Mouse (Mus musculus): ENCODE measurements at regions not wholly inside any gene's neighbourhood (a gene's known extent, or its start where the extent isn't known, plus 50 kb on each side); places are given as distances from the start of the nearest gene placed in this dataset.
A peak's percentile ranks its signal among the peaks of the same experiment; 100 is the strongest.

GRCm38 (mm10) chr8:26437571-26437970 lies 318.2 kb downstream of the Gm45692 start:
- ATAC-seq (ENCODE audit: insufficient number of reproducible peaks, low FRiP score, low TSS enrichment): no peak

- no peak for ATAC-seq (ENCODE audit: insufficient number of reproducible peaks, low FRiP score, low TSS enrichment)
These were observed 319.0 kb downstream of the Gm45692 start for GRCm38 (mm10) chr8:26438246-26438862.

GRCm38 (mm10) chr8:26438877-26439276 lies 319.5 kb downstream of the Gm45692 start:
- ATAC-seq (ENCODE audit: insufficient number of reproducible peaks, low FRiP score, low TSS enrichment): no peak

- peak; percentile 80 for ATAC-seq (ENCODE audit: insufficient number of reproducible peaks, low FRiP score, low TSS enrichment)
These were observed 322.1 kb downstream of the Gm45692 start for GRCm38 (mm10) chr8:26441268-26442030.

- ATAC-seq (ENCODE audit: insufficient number of reproducible peaks, low FRiP score, low TSS enrichment): 0 out of 2 replicates have a peak, but pooled peaks have one; percentile 34
These were observed 323.7 kb downstream of the Gm45692 start for GRCm38 (mm10) chr8:26443041-26443440.

- no peak for ATAC-seq (ENCODE audit: insufficient number of reproducible peaks, low FRiP score, low TSS enrichment)
These were observed 324.4 kb downstream of the Gm45692 start for GRCm38 (mm10) chr8:26443735-26444134.

- ATAC-seq (ENCODE audit: insufficient number of reproducible peaks, low FRiP score, low TSS enrichment): no peak
These were observed 326.7 kb downstream of the Gm45692 start for GRCm38 (mm10) chr8:26445991-26446390.

- ATAC-seq (ENCODE audit: insufficient number of reproducible peaks, low FRiP score, low TSS enrichment): no peak
These were observed 328.7 kb downstream of the Gm45692 start for GRCm38 (mm10) chr8:26447886-26448640.

- no peak for ATAC-seq (ENCODE audit: insufficient number of reproducible peaks, low FRiP score, low TSS enrichment)
These were observed 330.0 kb downstream of the Gm45692 start for GRCm38 (mm10) chr8:26449291-26449690.

GRCm38 (mm10) chr8:26450543-26450942 lies 331.2 kb downstream of the Gm45692 start:
- no peak for ATAC-seq (ENCODE audit: insufficient number of reproducible peaks, low FRiP score, low TSS enrichment)

GRCm38 (mm10) chr8:26452976-26453573 lies 333.7 kb downstream of the Gm45692 start:
- ATAC-seq (ENCODE audit: insufficient number of reproducible peaks, low FRiP score, low TSS enrichment): no peak

- ATAC-seq (ENCODE audit: insufficient number of reproducible peaks, low FRiP score, low TSS enrichment): no peak
These were observed 346.0 kb downstream of the Gm45692 start for GRCm38 (mm10) chr8:26465346-26465745.

- no peak for ATAC-seq (ENCODE audit: insufficient number of reproducible peaks, low FRiP score, low TSS enrichment)
These were observed 349.1 kb downstream of the Gm45692 start for GRCm38 (mm10) chr8:26468441-26468840.

GRCm38 (mm10) chr8:26469705-26470104 lies 350.4 kb downstream of the Gm45692 start:
- ATAC-seq (ENCODE audit: insufficient number of reproducible peaks, low FRiP score, low TSS enrichment): no peak

GRCm38 (mm10) chr8:26471811-26472550 lies 352.6 kb downstream of the Gm45692 start:
- no peak for ATAC-seq (ENCODE audit: insufficient number of reproducible peaks, low FRiP score, low TSS enrichment)

GRCm38 (mm10) chr8:26484749-26485148 lies 365.4 kb downstream of the Gm45692 start:
- ATAC-seq (ENCODE audit: insufficient number of reproducible peaks, low FRiP score, low TSS enrichment): no peak

GRCm38 (mm10) chr8:26487866-26488265 lies 368.5 kb downstream of the Gm45692 start:
- no peak for ATAC-seq (ENCODE audit: insufficient number of reproducible peaks, low FRiP score, low TSS enrichment)

GRCm38 (mm10) chr8:26488590-26488989 lies 369.3 kb downstream of the Gm45692 start:
- no peak for ATAC-seq (ENCODE audit: insufficient number of reproducible peaks, low FRiP score, low TSS enrichment)

- no peak for ATAC-seq (ENCODE audit: insufficient number of reproducible peaks, low FRiP score, low TSS enrichment)
These were observed 382.0 kb downstream of the Gm45692 start for GRCm38 (mm10) chr8:26501196-26501813.
